Comparison of ENCODE assay signal across 10 mouse cellular contexts in the genomic region with DNA sequence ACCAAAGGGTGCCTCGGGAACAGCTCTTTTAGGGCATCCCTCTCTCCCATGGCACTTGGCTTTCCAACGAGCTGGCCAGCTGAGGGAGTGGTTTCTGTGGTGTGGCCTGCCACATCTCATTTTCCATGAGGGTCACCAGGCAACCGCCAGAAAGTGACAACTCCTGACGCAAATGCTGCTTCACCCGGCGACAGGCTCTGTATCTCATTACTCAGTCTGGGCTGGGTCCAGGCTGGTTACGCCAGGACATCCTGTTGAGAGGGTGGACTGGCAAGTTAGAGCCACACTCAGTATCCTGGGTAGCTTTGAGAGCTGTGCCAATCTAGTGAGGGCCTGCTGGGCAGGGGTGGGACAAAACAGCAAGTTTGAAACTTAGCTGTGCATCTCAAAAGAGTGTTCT.
DNase-seq lines count a peak whose midpoint lies in the region; ATAC-seq and TF ChIP-seq lines count a peak whose summit lies in the region.
"Had no signal": no experiment of that assay in that cellular context is flagged by ENCODE, and none has a peak within 500 bp of the region (broad histone marks: within the 10 kb centered on the region; RNA-seq: fewer than 3 reads in every experiment).

No protein-coding gene starts in this region.

- DNase-seq in hindbrain, embryonic 10.5 days (ENCODE audit: low spot score), result no peak
- DNase-seq in adrenal gland, postnatal 14 days, result peak; percentile 43
- DNase-seq in gastrocnemius, adult 2 months, result peak; percentile 93
- DNase-seq in lung, postnatal 0 days (ENCODE audit: low spot score), result peak; percentile 39
- no peak for DNase-seq in forebrain, embryonic 14.5 days (ENCODE audit: low spot score)
- no peak for DNase-seq in layer of hippocampus, postnatal 25 days (ENCODE audit: extremely low spot score in 1 of 2, low spot score in 1 of 2)
- DNase-seq: liver, embryonic 13.5 days had no signal

- no peak for TF ChIP-seq CTCF in gastrocnemius, adult 2 months (IDR thresholded peaks at IDR 0.05)
- no peak for TF ChIP-seq CTCF in lung, postnatal 0 days (IDR thresholded peaks at IDR 0.05)

- ATAC-seq in hindbrain, embryonic 16.5 days, result peak; percentile 60; the same call in 1 of the 2 replicates
- ATAC-seq in lung, postnatal 0 days, result peak; percentile 75
- no peak for ATAC-seq in forebrain, embryonic 14.5 days
- no peak for ATAC-seq in intestine, embryonic 16.5 days

- H3K4me3 ChIP-seq in hindbrain, embryonic 16.5 days (ENCODE audit: low read length), result no peak overlapping the region
- no peak overlapping the region for H3K4me3 ChIP-seq in hindbrain, embryonic 10.5 days
- no peak overlapping the region; the same call in 1 of the 2 replicates for H3K4me3 ChIP-seq in gastrocnemius, adult 2 months
- no peak overlapping the region for H3K4me3 ChIP-seq in lung, postnatal 0 days (ENCODE audit: low read depth, low read length)
- H3K4me3 ChIP-seq in forebrain, embryonic 14.5 days (ENCODE audit: low read depth, low read length), result no peak overlapping the region
- H3K4me3 ChIP-seq in intestine, embryonic 16.5 days (ENCODE audit: low read length), result no peak overlapping the region
- H3K4me3 ChIP-seq: liver, embryonic 13.5 days; midbrain, embryonic 12.5 days had no signal

- H3K4me2 ChIP-seq in hindbrain, embryonic 16.5 days (ENCODE audit: low read length), result no peak overlapping the region
- H3K4me2 ChIP-seq in lung, postnatal 0 days (replicated peaks; ENCODE audit: low read depth, low read length), result no peak overlapping the region
- no peak overlapping the region for H3K4me2 ChIP-seq in forebrain, embryonic 14.5 days (ENCODE audit: low read length)
- H3K4me2 ChIP-seq in intestine, embryonic 16.5 days (ENCODE audit: low read depth, low read length), result no peak overlapping the region
- H3K4me2 ChIP-seq: liver, embryonic 13.5 days; midbrain, embryonic 12.5 days had no signal

- H3K9ac ChIP-seq in hindbrain, embryonic 16.5 days (ENCODE audit: low read depth, low read length), result no peak overlapping the region
- H3K9ac ChIP-seq in lung, postnatal 0 days (replicated peaks; ENCODE audit: low read depth), result no peak overlapping the region
- H3K9ac ChIP-seq in forebrain, embryonic 14.5 days (ENCODE audit: low read length), result no peak overlapping the region
- no peak overlapping the region for H3K9ac ChIP-seq in intestine, embryonic 16.5 days (ENCODE audit: low read depth, low read length)
- H3K9ac ChIP-seq: liver, embryonic 13.5 days; midbrain, embryonic 12.5 days had no signal

- no peaks in the 10 kb centered on the region for H3K27me3 ChIP-seq in hindbrain, embryonic 16.5 days (replicated peaks; ENCODE audit: control insufficient read depth, insufficient read depth, low read length)
- H3K27me3 ChIP-seq in hindbrain, embryonic 10.5 days (ENCODE audit: insufficient read depth, poor library complexity, severe bottlenecking), result no peaks in the 10 kb centered on the region
- no peaks in the 10 kb centered on the region for H3K27me3 ChIP-seq in lung, postnatal 0 days (replicated peaks; ENCODE audit: insufficient read depth, low read length)
- no peaks in the 10 kb centered on the region for H3K27me3 ChIP-seq in forebrain, embryonic 14.5 days (replicated peaks; ENCODE audit: control insufficient read depth, insufficient read depth, low read length)
- no peaks in the 10 kb centered on the region for H3K27me3 ChIP-seq in intestine, embryonic 16.5 days (replicated peaks; ENCODE audit: control insufficient read depth, insufficient read depth, low read length)
- H3K27me3 ChIP-seq: liver, embryonic 13.5 days; midbrain, embryonic 12.5 days had no signal

- no peak overlapping the region for H3K27ac ChIP-seq in hindbrain, embryonic 16.5 days (ENCODE audit: low read depth, low read length)
- H3K27ac ChIP-seq in hindbrain, embryonic 10.5 days, result no peak overlapping the region
- H3K27ac ChIP-seq in gastrocnemius, adult 2 months, result peak overlapping the region; percentile 74
- no peak overlapping the region for H3K27ac ChIP-seq in lung, postnatal 0 days (ENCODE audit: low read length)
- no peak overlapping the region for H3K27ac ChIP-seq in forebrain, embryonic 14.5 days (ENCODE audit: low read depth, low read length)
- H3K27ac ChIP-seq in intestine, embryonic 16.5 days (ENCODE audit: low read length), result no peak overlapping the region
- H3K27ac ChIP-seq: liver, embryonic 13.5 days; midbrain, embryonic 12.5 days had no signal

- H3K9me3 ChIP-seq in hindbrain, embryonic 16.5 days (ENCODE audit: control insufficient read depth, low read length), result no peaks in the 10 kb centered on the region
- no peaks in the 10 kb centered on the region for H3K9me3 ChIP-seq in hindbrain, embryonic 10.5 days
- no peaks in the 10 kb centered on the region for H3K9me3 ChIP-seq in lung, postnatal 0 days (ENCODE audit: low read length)
- no peaks in the 10 kb centered on the region for H3K9me3 ChIP-seq in forebrain, embryonic 14.5 days (replicated peaks; ENCODE audit: control insufficient read depth, low read length)
- no peaks in the 10 kb centered on the region for H3K9me3 ChIP-seq in intestine, embryonic 16.5 days (ENCODE audit: control insufficient read depth, low read length)
- H3K9me3 ChIP-seq: liver, embryonic 13.5 days; midbrain, embryonic 12.5 days had no signal

- 52% methylated on average over 7 of the region's 7 CpGs for WGBS in hindbrain, embryonic 16.5 days
- 55% methylated on average over 7 of the region's 7 CpGs for WGBS in hindbrain, embryonic 10.5 days
- WGBS in lung, postnatal 0 days, result 46% methylated on average over 7 of the region's 7 CpGs
- WGBS in forebrain, embryonic 14.5 days, result 71% methylated on average over 7 of the region's 7 CpGs
- 68% methylated on average over 7 of the region's 7 CpGs for WGBS in intestine, embryonic 16.5 days

- TF ChIP-seq EP300 in lung, postnatal 0 days (IDR thresholded peaks at IDR 0.05), result peak; percentile 31; the same call in 1 of the 2 replicates

- H3K4me1 ChIP-seq in hindbrain, embryonic 16.5 days (ENCODE audit: control insufficient read depth, insufficient read depth, low read depth, low read length), result no peaks in the 10 kb centered on the region
- H3K4me1 ChIP-seq in hindbrain, embryonic 10.5 days (replicated peaks), result peaks cover 26% of the 10 kb centered on the region
- no peaks in the 10 kb centered on the region for H3K4me1 ChIP-seq in lung, postnatal 0 days (ENCODE audit: insufficient read depth, low read depth, low read length)
- H3K4me1 ChIP-seq in forebrain, embryonic 14.5 days (ENCODE audit: control insufficient read depth, insufficient read depth, low read length), result no peaks in the 10 kb centered on the region
- 0 out of 2 replicates have a peak, but pooled peaks cover 4% of the 10 kb centered on the region for H3K4me1 ChIP-seq in intestine, embryonic 16.5 days (ENCODE audit: control insufficient read depth, insufficient read depth, low read length)
- H3K4me1 ChIP-seq: liver, embryonic 13.5 days; midbrain, embryonic 12.5 days had no signal

- intact Hi-C loops in gastrocnemius, adult 2 months (cut with DNase I), result no loop called here

- H3K36me3 ChIP-seq in hindbrain, embryonic 16.5 days (ENCODE audit: control insufficient read depth, insufficient read depth, low read length), result no peaks in the 10 kb centered on the region
- H3K36me3 ChIP-seq in hindbrain, embryonic 10.5 days, result no peaks in the 10 kb centered on the region
- no peaks in the 10 kb centered on the region for H3K36me3 ChIP-seq in lung, postnatal 0 days (ENCODE audit: insufficient read depth, low read length)
- H3K36me3 ChIP-seq in forebrain, embryonic 14.5 days (ENCODE audit: control insufficient read depth, insufficient read depth, low read length), result no peaks in the 10 kb centered on the region
- H3K36me3 ChIP-seq in intestine, embryonic 16.5 days (ENCODE audit: control insufficient read depth, insufficient read depth, low read length), result no peaks in the 10 kb centered on the region
- H3K36me3 ChIP-seq: liver, embryonic 13.5 days; midbrain, embryonic 12.5 days had no signal

Comparison
In these comparisons a context has a peak if more than half of its experiments do, and no peak if none do; other contexts are left out.
1. ATAC-seq: peak in hindbrain, embryonic 16.5 days (single experiment) and lung, postnatal 0 days (single experiment); none in forebrain, embryonic 14.5 days (single experiment) and intestine, embryonic 16.5 days (single experiment).
2. DNase-seq: peak in adrenal gland, postnatal 14 days (single experiment), gastrocnemius, adult 2 months (single experiment) and lung, postnatal 0 days (single experiment); none in hindbrain, embryonic 10.5 days (single experiment), forebrain, embryonic 14.5 days (single experiment) and layer of hippocampus, postnatal 25 days (0 of 2).